22 mouse cellular contexts compared by ENCODE assay signal in genomic region chr14:58969248-58969647, GRCm38 (mm10).
A peak's percentile ranks its signal among the peaks of the same experiment; 100 is the strongest.
DNase-seq lines count a peak whose midpoint lies in the region; ATAC-seq and TF ChIP-seq lines count a peak whose summit lies in the region.
"Had no signal": no experiment of that assay in that cellular context is flagged by ENCODE, and none has a peak within 500 bp of the region (broad histone marks: within the 10 kb centered on the region; RNA-seq: fewer than 3 reads in every experiment).

No protein-coding gene starts in this region.

- no peak for TF ChIP-seq CTCF in CH12.LX (conservative IDR thresholded peaks at IDR 0.05 in 1 of 2, IDR thresholded peaks at IDR 0.05 in 1 of 2; ENCODE audit: low read depth in 2 of 2, low read length in 2 of 2)
- no peak for TF ChIP-seq CTCF in left cerebral cortex, adult 2 months (IDR thresholded peaks at IDR 0.05)

- no peak; the same call in none of the 2 replicates for TF ChIP-seq RAD21 in CH12.LX (IDR thresholded peaks at IDR 0.05; ENCODE audit: low read depth, low read length)

- peak overlapping the region; percentile 67; the same call in 1 of the 2 replicates for H3K4me2 ChIP-seq in CH12.LX (ENCODE audit: insufficient read depth, low read depth, poor library complexity, severe bottlenecking)
- no peak overlapping the region for H3K4me2 ChIP-seq in midbrain, embryonic 15.5 days

- peak overlapping the region; percentile 93 for H3K27ac ChIP-seq in CH12.LX (ENCODE audit: insufficient read depth, low read depth)
- no peak overlapping the region for H3K27ac ChIP-seq in left cerebral cortex, adult 2 months
- no peak overlapping the region for H3K27ac ChIP-seq in midbrain, embryonic 15.5 days

- peak; percentile 37 for TF ChIP-seq POLR2A in CH12.LX (IDR thresholded peaks at IDR 0.05; ENCODE audit: low read depth, low read length)

- H3K9ac ChIP-seq in CH12.LX (ENCODE audit: insufficient read depth, low read depth) = 0 out of 2 replicates have a peak overlapping the region, but pooled peaks have one; percentile 60
- no peak overlapping the region for H3K9ac ChIP-seq in midbrain, embryonic 15.5 days

- H3K9me3 ChIP-seq in CH12.LX (replicated peaks; ENCODE audit: low read length) = peaks cover 2% of the 10 kb centered on the region
- H3K9me3 ChIP-seq in midbrain, embryonic 15.5 days = no peaks in the 10 kb centered on the region

- H3K79me2 ChIP-seq in CH12.LX (replicated peaks; ENCODE audit: control insufficient read depth, extremely low read depth, insufficient read depth, poor library complexity, severe bottlenecking) = no peaks in the 10 kb centered on the region

- in situ Hi-C loops in CH12.LX (cut with MboI; ENCODE audit: low pct_ligation_motif_present, low pct_unique_long_range_greater_than_20kb, low sequenced_read_pairs) = no loop called here

- H3K4me3 ChIP-seq in CH12.LX (replicated peaks in 1 of 3; ENCODE audit: low read depth in 2 of 3, low read length in 2 of 3, poor library complexity in 1 of 3) = no peak overlapping the region
- no peak overlapping the region for H3K4me3 ChIP-seq in left cerebral cortex, adult 2 months
- no peak overlapping the region for H3K4me3 ChIP-seq in midbrain, embryonic 15.5 days

- no peaks in the 10 kb centered on the region for H3K36me3 ChIP-seq in CH12.LX (replicated peaks in 1 of 2; ENCODE audit: control insufficient read depth in 1 of 2, insufficient read depth in 1 of 2, low read length in 1 of 2)
- H3K36me3 ChIP-seq in midbrain, embryonic 15.5 days (replicated peaks) = no peaks in the 10 kb centered on the region
- H3K36me3 ChIP-seq: G1E had no signal

- ATAC-seq in inflammation-experienced regulatory T-cells, adult 6 months = peak; percentile 46
- no peak for ATAC-seq in frontal cortex, adult (ENCODE audit: low TSS enrichment)
- no peak for ATAC-seq in midbrain, embryonic 15.5 days (replicated peaks)
- ATAC-seq: activated CD4-positive, CD25-positive, alpha-beta regulatory T cell, adult 4 months; CD4-positive, CD25-positive, alpha-beta regulatory T cell, adult 4 months; Patski had no signal

- H3K4me1 ChIP-seq in CH12.LX (ENCODE audit: control insufficient read depth in 1 of 2, insufficient read depth in 2 of 2) = peaks cover 11 to 37% of the 10 kb centered on the region in 2 experiments
- H3K4me1 ChIP-seq in midbrain, embryonic 15.5 days = no peaks in the 10 kb centered on the region

- intact Hi-C loops in left cerebral cortex, adult 2 months (cut with DNase I) = no loop called here

- peak; percentile 7 for DNase-seq in CD4-positive helper T cell, adult 2 months (ENCODE audit: low read depth, low spot score)
- peak; percentile 75 for DNase-seq in CH12.LX (ENCODE audit: extremely low read depth)
- DNase-seq in left cerebral cortex, adult 2 months (ENCODE audit: extremely low spot score in 1 of 2, low spot score in 2 of 2) = no peak
- DNase-seq: adrenal gland, adult 2 months; adrenal gland, adult 8-10 months; adrenal gland, postnatal 10 days; adrenal gland, postnatal 14 days; adrenal gland, postnatal 25 days; adrenal gland, postnatal 36 days; B cell, adult 2 months; cerebellum, adult 11 months; cerebellum, adult 11-12 months; cerebellum, adult 18-20 months; cerebellum, adult 2 months; cerebellum, adult 8-10 months had no signal

- dilution Hi-C loops in CH12.LX (cut with MboI; ENCODE audit: extremely low pct_ligation_motif_present, extremely low pct_unique_long_range_greater_than_20kb, low sequenced_read_pairs) = no loop called here

- WGBS in midbrain, embryonic 15.5 days = 85% methylated on average over 3 of the region's 3 CpGs

- H3K27me3 ChIP-seq in CH12.LX (replicated peaks) = no peaks in the 10 kb centered on the region
- no peaks in the 10 kb centered on the region for H3K27me3 ChIP-seq in midbrain, embryonic 15.5 days (replicated peaks)

- peak; percentile 94 for TF ChIP-seq EP300 in CH12.LX (IDR thresholded peaks at IDR 0.05; ENCODE audit: low read length)

TF ChIP-seq in CH12.LX, 34 proteins besides CTCF, POLR2A, EP300 and RAD21:
- peak; percentile 78 for TF ChIP-seq JUND (conservative IDR thresholded peaks at IDR 0.05; ENCODE audit: low read depth, low read length)
- 0 out of 2 replicates have a peak, but pooled peaks have one; percentile 17 for TF ChIP-seq SMC3 (IDR thresholded peaks at IDR 0.05; ENCODE audit: low read depth, low read length)
- TF ChIP-seq SIN3A (IDR thresholded peaks at IDR 0.05; ENCODE audit: low read length) = peak; percentile 59
- TF ChIP-seq TBP (conservative IDR thresholded peaks at IDR 0.05; ENCODE audit: low read depth, low read length) = peak; percentile 59; the same call in 1 of the 2 replicates
- TF ChIP-seq NRF1 (IDR thresholded peaks at IDR 0.05; ENCODE audit: low read depth, low read length) = no peak
- TF ChIP-seq TCF12 (IDR thresholded peaks at IDR 0.05; ENCODE audit: low read depth, low read length) = peak; percentile 78
- TF ChIP-seq ZKSCAN1 (IDR thresholded peaks at IDR 0.05; ENCODE audit: borderline replicate concordance, low read depth, low read length) = no peak
- no peak for TF ChIP-seq GABPA (IDR thresholded peaks at IDR 0.05; ENCODE audit: insufficient replicate concordance, low read depth, low read length)
- TF ChIP-seq ZMIZ1 (IDR thresholded peaks at IDR 0.05; ENCODE audit: low read depth, low read length) = no peak
- no peak; the same call in 1 of the 2 replicates for TF ChIP-seq RCOR1 (conservative IDR thresholded peaks at IDR 0.05; ENCODE audit: low read depth, low read length)
- TF ChIP-seq MAX (IDR thresholded peaks at IDR 0.05; ENCODE audit: low read length) = peak; percentile 65; the same call in 1 of the 2 replicates
- peak; percentile 96 for TF ChIP-seq MEF2A (IDR thresholded peaks at IDR 0.05; ENCODE audit: borderline replicate concordance, low read depth, low read length)
- peak; percentile 73; the same call in 1 of the 2 replicates for TF ChIP-seq MYC (IDR thresholded peaks at IDR 0.05; ENCODE audit: low read depth, low read length)
- peak; percentile 94 for TF ChIP-seq ETS1 (conservative IDR thresholded peaks at IDR 0.05; ENCODE audit: low read depth, low read length)
- peak; percentile 67 for TF ChIP-seq CHD2 (IDR thresholded peaks at IDR 0.05; ENCODE audit: low read length)
- TF ChIP-seq ZNF384 (IDR thresholded peaks at IDR 0.05; ENCODE audit: low read depth, low read length) = peak; percentile 32; the same call in 1 of the 2 replicates
- 0 out of 2 replicates have a peak, but pooled peaks have one; percentile 31 for TF ChIP-seq MAFK (IDR thresholded peaks at IDR 0.05; ENCODE audit: insufficient replicate concordance, low read length)
- peak; percentile 90 for TF ChIP-seq IRF4 (IDR thresholded peaks at IDR 0.05; ENCODE audit: low read depth, low read length)
- 0 out of 2 replicates have a peak, but pooled peaks have one; percentile 29 for TF ChIP-seq E2F4 (IDR thresholded peaks at IDR 0.05; ENCODE audit: insufficient replicate concordance, low read depth, low read length)
- TF ChIP-seq HCFC1 (IDR thresholded peaks at IDR 0.05; ENCODE audit: low read depth, low read length) = peak; percentile 28; the same call in 1 of the 2 replicates
- TF ChIP-seq JUN (IDR thresholded peaks at IDR 0.05; ENCODE audit: insufficient read depth, low read depth, low read length) = peak; percentile 90
- TF ChIP-seq BHLHE40 (IDR thresholded peaks at IDR 0.05; ENCODE audit: low read depth, low read length) = peak; percentile 70
- peak; percentile 75 for TF ChIP-seq ELF1 (IDR thresholded peaks at IDR 0.05; ENCODE audit: low read depth, low read length)
- TF ChIP-seq USF1 (IDR thresholded peaks at IDR 0.05; ENCODE audit: low read depth, low read length) = no peak

Comparison
In these comparisons a context has a peak if more than half of its experiments do, and no peak if none do; other contexts are left out.
1. DNase-seq: peak in CD4-positive helper T cell, adult 2 months (single experiment) and CH12.LX (single experiment); none in left cerebral cortex, adult 2 months (0 of 2).